Mouse (Mus musculus) cerebellum, adult (tissue): ENCODE measurements around the gene Ugt1a7c.
"Not testable (repeated sequence)": the region's sequence is repeated elsewhere in the genome, so short reads cannot be mapped to it uniquely, and the experiment has no call there.

Experiments
- ATAC-seq: cut with Nextera tagmentation; 2 replicates; pipeline ENCODE4 v1.9.2; 2017; ENCODE audit warnings: mild to moderate bottlenecking, moderate library complexity, mixed read lengths; ENCODE audit not compliant: insufficient number of reproducible peaks, low FRiP score, low TSS enrichment

The Ugt1a7c gene

GRCm38 (mm10) chr1:88219054-88219453 lies 124.2 kb downstream of the Ugt1a7c start:
- no peak for ATAC-seq

GRCm38 (mm10) chr1:88220336-88220735 lies 125.5 kb downstream of the Ugt1a7c start:
- no peak for ATAC-seq

- ATAC-seq: no peak
These were observed 127.4 kb downstream of the Ugt1a7c start for GRCm38 (mm10) chr1:88222216-88222615.

- not testable (repeated sequence) for ATAC-seq
These were observed 128.2 kb downstream of the Ugt1a7c start for GRCm38 (mm10) chr1:88223011-88223515.

GRCm38 (mm10) chr1:88223591-88223990 lies 128.7 kb downstream of the Ugt1a7c start:
- ATAC-seq: no peak

- ATAC-seq: no peak
These were observed 129.3 kb downstream of the Ugt1a7c start for GRCm38 (mm10) chr1:88224029-88224776.

GRCm38 (mm10) chr1:88225301-88225700 lies 130.4 kb downstream of the Ugt1a7c start:
- ATAC-seq: not testable (repeated sequence)

GRCm38 (mm10) chr1:88225741-88226140 lies 130.9 kb downstream of the Ugt1a7c start:
- no peak for ATAC-seq

GRCm38 (mm10) chr1:88226670-88227379 lies 132.0 kb downstream of the Ugt1a7c start, which contains the start of gene Mroh2a:
Gene Mroh2a (plus strand): TSS chr1:88226986.
- ATAC-seq: no peak

GRCm38 (mm10) chr1:88227482-88227881 lies 132.6 kb downstream of the Ugt1a7c start:
- no peak for ATAC-seq

- no peak for ATAC-seq
These were observed 133.3 kb downstream of the Ugt1a7c start for GRCm38 (mm10) chr1:88228121-88228520.

GRCm38 (mm10) chr1:88229566-88229965 lies 134.7 kb downstream of the Ugt1a7c start:
- no peak for ATAC-seq

- no peak for ATAC-seq
These were observed 135.1 kb downstream of the Ugt1a7c start for GRCm38 (mm10) chr1:88229986-88230385.

- ATAC-seq: no peak
These were observed 135.6 kb downstream of the Ugt1a7c start for GRCm38 (mm10) chr1:88230421-88230820.

- no peak for ATAC-seq
These were observed 136.3 kb downstream of the Ugt1a7c start for GRCm38 (mm10) chr1:88230981-88231802.

- no peak for ATAC-seq
These were observed 137.1 kb downstream of the Ugt1a7c start for GRCm38 (mm10) chr1:88231803-88232499.

GRCm38 (mm10) chr1:88232664-88233380 lies 138.0 kb downstream of the Ugt1a7c start:
- ATAC-seq: no peak

GRCm38 (mm10) chr1:88233421-88234247 lies 138.8 kb downstream of the Ugt1a7c start:
- no peak for ATAC-seq

- no peak for ATAC-seq
These were observed 139.4 kb downstream of the Ugt1a7c start for GRCm38 (mm10) chr1:88234248-88234610.
